Mouse (Mus musculus) megakaryocyte, adult 5-6 weeks (primary cell): ENCODE results near the gene Gm6176. TPM values are rescaled to one million over a fixed set of nuclear protein-coding genes. Genes with fewer than 3 reads are reported as not detected.
"Not testable (repeated sequence)": the region's sequence is repeated elsewhere in the genome, so short reads cannot be mapped to it uniquely, and the experiment has no call there.

ENCODE experiments used
- ATAC-seq: 2 replicates; pipeline ENCODE4 v1.8.0; 2016; ENCODE audit warnings: mild to moderate bottlenecking, inconsistent platforms; ENCODE audit not compliant: poor library complexity, severe bottlenecking
- total RNA-seq, 2 experiments: library from RNA; stranded (forward) in 1 of 2; stranded (reverse) in 1 of 2; fragments of 153-499, 151-499 nt in 1 of 2; fragments of 221-1000, 200-1000 nt in 1 of 2; gene quantifications; 2 replicates each; pipeline versions ENCODE4 v1.2.3 to v1.2.4; 2015 to 2017

Gm6176 gene
- total RNA-seq (2015) (not detected in 2 replicates), total RNA-seq (2017) (not detected in 2 replicates)

- ATAC-seq = not testable (repeated sequence)
Observed at GRCm38 (mm10) chr7:22056205-22056604, at the start of gene Gm6176. Gm6176 (minus strand) TSS chr7:22056305.

- ATAC-seq = not testable (repeated sequence)
Observed at GRCm38 (mm10) chr7:22068757-22069156, 12.7 kb upstream of the Gm6176 start, which contains the start of gene Vmn1r139. Vmn1r139 (plus strand) TSS chr7:22069057.

- not testable (repeated sequence) for ATAC-seq
Observed at GRCm38 (mm10) chr7:22028797-22029196, 27.3 kb downstream of the Gm6176 start, which contains the start of gene Vmn1r138. Vmn1r138 (minus strand) TSS chr7:22028897.

Other genes with a start within 250 kb of the Gm6176 start
- not detected in 2 replicates for gene Vmn1r135, start 224.0 kb downstream of the Gm6176 start, total RNA-seq (2015)
- not detected in 2 replicates for gene Vmn1r135, start 224.0 kb downstream of the Gm6176 start, total RNA-seq (2017)
- not detected in 2 replicates for gene Gm5725, start 212.0 kb downstream of the Gm6176 start, total RNA-seq (2015)
- not detected in 2 replicates for gene Gm5725, start 212.0 kb downstream of the Gm6176 start, total RNA-seq (2017)
- gene Gm5891, start 135.0 kb downstream of the Gm6176 start, total RNA-seq (2015) = not detected in 2 replicates
- not detected in 2 replicates for gene Gm5891, start 135.0 kb downstream of the Gm6176 start, total RNA-seq (2017)
- gene Vmn1r137, start 61.7 kb downstream of the Gm6176 start, total RNA-seq (2015) = not detected in 2 replicates
- gene Vmn1r137, start 61.7 kb downstream of the Gm6176 start, total RNA-seq (2017) = not detected in 2 replicates
- gene Vmn1r138, start 27.4 kb downstream of the Gm6176 start, total RNA-seq (2015) = not detected in 2 replicates
- not detected in 2 replicates for gene Vmn1r138, start 27.4 kb downstream of the Gm6176 start, total RNA-seq (2017)
- gene Vmn1r139, start 12.8 kb upstream of the Gm6176 start, total RNA-seq (2015) = not detected in 2 replicates
- gene Vmn1r139, start 12.8 kb upstream of the Gm6176 start, total RNA-seq (2017) = not detected in 2 replicates
- gene Gm16451, start 61.9 kb upstream of the Gm6176 start, total RNA-seq (2015) = not detected in 2 replicates
- gene Gm16451, start 61.9 kb upstream of the Gm6176 start, total RNA-seq (2017) = not detected in 2 replicates
- gene Gm10666, start 78.4 kb upstream of the Gm6176 start, total RNA-seq (2015) = not detected in 2 replicates
- gene Gm10666, start 78.4 kb upstream of the Gm6176 start, total RNA-seq (2017) = not detected in 2 replicates
- not detected in 2 replicates for gene Vmn1r142, start 107.7 kb upstream of the Gm6176 start, total RNA-seq (2015)
- not detected in 2 replicates for gene Vmn1r142, start 107.7 kb upstream of the Gm6176 start, total RNA-seq (2017)
- not detected in 2 replicates for gene Vmn1r143, start 133.1 kb upstream of the Gm6176 start, total RNA-seq (2015)
- not detected in 2 replicates for gene Vmn1r143, start 133.1 kb upstream of the Gm6176 start, total RNA-seq (2017)
- not detected in 2 replicates for gene Gm8653, start 145.0 kb upstream of the Gm6176 start, total RNA-seq (2015)
- gene Gm8653, start 145.0 kb upstream of the Gm6176 start, total RNA-seq (2017) = not detected in 2 replicates
- gene Gm8453, start 173.2 kb upstream of the Gm6176 start, total RNA-seq (2015) = not detected in 2 replicates
- not detected in 2 replicates for gene Gm8453, start 173.2 kb upstream of the Gm6176 start, total RNA-seq (2017)